Mouse (Mus musculus) forebrain, embryonic 11.5 days (tissue): ENCODE measurements around the gene Vstm4. TPM values are rescaled to one million over a fixed set of nuclear protein-coding genes. Genes with fewer than 3 reads are reported as not detected.

Experiments used
- ATAC-seq: fragments of 200-750 bp; cut with Nextera tagmentation; replicated peaks from 2 replicates; pipeline ENCODE4 v1.8.0; 2017; ENCODE audit warnings: moderate TSS enrichment; ENCODE audit not compliant: low FRiP score
- DNase-seq: peaks from one replicate; pipeline ENCODE4 v3.0.0-alpha.2; 2017; ENCODE audit warnings: low spot score
- H3K27ac ChIP-seq: fragments of 300-500 bp; sonication (generic); 2 replicates; pipeline ENCODE4 v1.5.1; 2014; ENCODE audit warnings: low read depth, low read length
- H3K27me3 ChIP-seq: fragments of 300-500 bp; sonication (generic); 2 replicates; pipeline ENCODE4 v1.6.1; 2014; ENCODE audit warnings: mild to moderate bottlenecking, low read length, mixed read lengths; ENCODE audit not compliant: control insufficient read depth, insufficient read depth
- H3K36me3 ChIP-seq: fragments of 300-500 bp; sonication (generic); 2 replicates; pipeline ENCODE4 v1.6.1; 2014; ENCODE audit warnings: mild to moderate bottlenecking, low read length, moderate library complexity, mixed read lengths; ENCODE audit not compliant: control insufficient read depth, insufficient read depth
- H3K4me1 ChIP-seq: fragments of 300-500 bp; sonication (generic); replicated peaks from 2 replicates; pipeline ENCODE4 v1.6.1; 2014; ENCODE audit warnings: low read length, mixed read lengths; ENCODE audit not compliant: control insufficient read depth, insufficient read depth
- H3K4me2 ChIP-seq: fragments of 300-500 bp; sonication (generic); 2 replicates; pipeline ENCODE4 v1.6.1; 2014; ENCODE audit warnings: low read depth, mild to moderate bottlenecking, low read length, moderate library complexity, mixed read lengths; ENCODE audit not compliant: severe bottlenecking
- H3K4me3 ChIP-seq: fragments of 300-500 bp; sonication (generic); 2 replicates; pipeline ENCODE4 v1.5.1; 2014; ENCODE audit warnings: low read depth, low read length
- H3K9ac ChIP-seq: fragments of 300-500 bp; sonication (generic); 2 replicates; pipeline ENCODE4 v1.6.1; 2014; ENCODE audit warnings: low read length
- H3K9me3 ChIP-seq: fragments of 300-500 bp; sonication (generic); 2 replicates; pipeline ENCODE4 v1.6.1; 2016; ENCODE audit warnings: low read length, mixed read lengths; ENCODE audit not compliant: control insufficient read depth
- WGBS: fragments of 180-500 bp; shearing (Covaris S2); extraction: QIAGEN DNeasy Blood & Tissue Kit; methylation state at CpG from one replicate; pipeline ENCODE4 v1.1.7; 2014; 5-methylcytosine and 5-hydroxymethylcytosine counted together
- polyA plus RNA-seq: library from polyadenylated mRNA; unstranded; fragments of >200 nt; fragmentation: Nextera tagmentation; extraction: Ambion mirVana; gene quantifications from 2 replicates; pipeline ENCODE4 v1.2.1, GENCODE M21; 2014

Gene Vstm4
- 2.8 and 3.2 TPM in 2 replicates for polyA plus RNA-seq

- H3K9ac ChIP-seq = peak within 1 kb of the TSS; percentile 80
- ATAC-seq = peak; percentile 84
- peak within 1 kb of the TSS; percentile 88 for H3K4me2 ChIP-seq
- no peak within 1 kb of the TSS for H3K27ac ChIP-seq
- DNase-seq = peak; percentile 71
- H3K4me1 ChIP-seq = no peaks in the 10 kb centered on the region; the same call in 1 of the 2 replicates
- WGBS = under 1% methylated on average over 59 of the region's 68 CpGs
- no peaks in the 10 kb centered on the region for H3K9me3 ChIP-seq
- no peaks in the 10 kb centered on the region for H3K36me3 ChIP-seq
- peak within 1 kb of the TSS; percentile 52 for H3K4me3 ChIP-seq
- H3K27me3 ChIP-seq = peaks cover 7% of the 10 kb centered on the region
Measured at GRCm38 (mm10) chr14:32856681-32857328, at the start of gene Vstm4. Gene Vstm4, plus strand, starts transcription at chr14:32856756.

GRCm38 (mm10) chr14:32810111-32810510 lies 46.4 kb upstream of the Vstm4 start:
- no peak overlapping the region for H3K9ac ChIP-seq
- DNase-seq = peak; percentile 14

GRCm38 (mm10) chr14:32812429-32812828 lies 44.1 kb upstream of the Vstm4 start:
- Histone ChIP-seq H3K27me3 (no peaks in the 10 kb centered on the region), H3K9ac (no peak overlapping the region), H3K4me3 (no peak overlapping the region), H3K9me3 (no peaks in the 10 kb centered on the region), H3K27ac (no peak overlapping the region), H3K36me3 (no peaks in the 10 kb centered on the region), H3K4me2 (no peak overlapping the region), H3K4me1 (no peaks in the 10 kb centered on the region)
- ATAC-seq (no peak), DNase-seq (no peak)
- 64% methylated on average over 6 of the region's 6 CpGs for WGBS

More at GRCm38 (mm10) chr14:32810111-32810510, 46.4 kb upstream of the Vstm4 start:
- H3K4me1 ChIP-seq = no peaks in the 10 kb centered on the region
- H3K4me2 ChIP-seq = no peak overlapping the region
- no peak overlapping the region for H3K4me3 ChIP-seq
- H3K27me3 ChIP-seq = no peaks in the 10 kb centered on the region
- ATAC-seq = no peak
- H3K9me3 ChIP-seq = no peaks in the 10 kb centered on the region
- no peaks in the 10 kb centered on the region for H3K36me3 ChIP-seq
- H3K27ac ChIP-seq = no peak overlapping the region

- Histone ChIP-seq H3K4me1 (no peaks in the 10 kb centered on the region), H3K9me3 (no peaks in the 10 kb centered on the region), H3K4me3 (no peak overlapping the region), H3K4me2 (no peak overlapping the region), H3K27me3 (no peaks in the 10 kb centered on the region), H3K9ac (no peak overlapping the region), H3K36me3 (no peaks in the 10 kb centered on the region), H3K27ac (no peak overlapping the region)
- WGBS = 66% methylated on average over 4 of the region's 4 CpGs
- no peak for ATAC-seq
- peak; percentile 37 for DNase-seq
Measured at GRCm38 (mm10) chr14:32814961-32815360, 41.6 kb upstream of the Vstm4 start.

- 82% methylated on average over 4 of the region's 4 CpGs for WGBS
- Histone ChIP-seq H3K36me3 (no peaks in the 10 kb centered on the region), H3K27ac (no peak overlapping the region), H3K27me3 (no peaks in the 10 kb centered on the region), H3K4me1 (no peaks in the 10 kb centered on the region), H3K4me2 (no peak overlapping the region), H3K9me3 (no peaks in the 10 kb centered on the region), H3K4me3 (no peak overlapping the region), H3K9ac (no peak overlapping the region)
- DNase-seq (peak; percentile 33), ATAC-seq (no peak)
Measured at GRCm38 (mm10) chr14:32816533-32816932, 40.0 kb upstream of the Vstm4 start.

GRCm38 (mm10) chr14:32817258-32817657 lies 39.3 kb upstream of the Vstm4 start:
- Histone ChIP-seq H3K4me3 (no peak overlapping the region), H3K27me3 (no peaks in the 10 kb centered on the region), H3K4me1 (no peaks in the 10 kb centered on the region), H3K9me3 (no peaks in the 10 kb centered on the region), H3K27ac (no peak overlapping the region), H3K36me3 (no peaks in the 10 kb centered on the region), H3K4me2 (no peak overlapping the region), H3K9ac (no peak overlapping the region)
- ATAC-seq = no peak
- DNase-seq = no peak
- WGBS = 75% methylated on average over 7 of the region's 7 CpGs

- DNase-seq (peak; percentile 29), ATAC-seq (no peak)
- no peaks in the 10 kb centered on the region for H3K27me3 ChIP-seq
- H3K4me3 ChIP-seq = no peak overlapping the region
- 79% methylated on average over 1 of the region's 1 CpGs for WGBS
- H3K27ac ChIP-seq = no peak overlapping the region
- H3K9me3 ChIP-seq = no peaks in the 10 kb centered on the region
- H3K9ac ChIP-seq = no peak overlapping the region
- no peak overlapping the region for H3K4me2 ChIP-seq
- no peaks in the 10 kb centered on the region for H3K36me3 ChIP-seq
- H3K4me1 ChIP-seq = no peaks in the 10 kb centered on the region
Measured at GRCm38 (mm10) chr14:32819297-32819696, 37.3 kb upstream of the Vstm4 start.

GRCm38 (mm10) chr14:32822812-32823211 lies 33.7 kb upstream of the Vstm4 start:
- DNase-seq = no peak
- no peaks in the 10 kb centered on the region for H3K36me3 ChIP-seq
- 80% methylated on average over 4 of the region's 4 CpGs for WGBS

GRCm38 (mm10) chr14:32823861-32824260 lies 32.7 kb upstream of the Vstm4 start:
- no peak for DNase-seq
- WGBS = 93% methylated on average over 3 of the region's 3 CpGs
- H3K27ac ChIP-seq = no peak overlapping the region
- ATAC-seq = no peak
- no peaks in the 10 kb centered on the region for H3K9me3 ChIP-seq
- H3K4me1 ChIP-seq = 0 out of 2 replicates have a peak, but pooled peaks cover 2% of the 10 kb centered on the region
- H3K9ac ChIP-seq = no peak overlapping the region
- no peak overlapping the region for H3K4me3 ChIP-seq
- no peaks in the 10 kb centered on the region for H3K27me3 ChIP-seq
- H3K4me2 ChIP-seq = no peak overlapping the region
- H3K36me3 ChIP-seq = no peaks in the 10 kb centered on the region

More at GRCm38 (mm10) chr14:32822812-32823211, 33.7 kb upstream of the Vstm4 start:
- Histone ChIP-seq H3K9me3 (no peaks in the 10 kb centered on the region), H3K4me1 (0 out of 2 replicates have a peak, but pooled peaks cover 2% of the 10 kb centered on the region), H3K9ac (no peak overlapping the region), H3K27me3 (no peaks in the 10 kb centered on the region), H3K4me3 (no peak overlapping the region), H3K4me2 (no peak overlapping the region), H3K27ac (no peak overlapping the region)
- ATAC-seq = no peak
